Mouse (Mus musculus) activated CD4-positive, CD25-positive, alpha-beta regulatory T cell, adult 4 months (primary cell): ENCODE measurements around the gene Sgta. TPM values are rescaled to one million over a fixed set of nuclear protein-coding genes. Genes with fewer than 3 reads are reported as not detected.
A peak's percentile ranks its signal among the peaks of the same experiment; 100 is the strongest.
"Not testable (repeated sequence)": the region's sequence is repeated elsewhere in the genome, so short reads cannot be mapped to it uniquely, and the experiment has no call there.

Source experiments
- ATAC-seq: one replicate; pipeline ENCODE4 v1.8.0; 2017
- polyA plus RNA-seq, 2 experiments: library from polyadenylated mRNA; unstranded; fragments of 100-300 nt; shearing (Covaris generic); gene quantifications; one replicate each; pipeline ENCODE4 v1.2.1; 2017

Sgta gene
- polyA plus RNA-seq, 2 experiments from 2014 or later = 54.7 to 68.3 TPM

DNA sequence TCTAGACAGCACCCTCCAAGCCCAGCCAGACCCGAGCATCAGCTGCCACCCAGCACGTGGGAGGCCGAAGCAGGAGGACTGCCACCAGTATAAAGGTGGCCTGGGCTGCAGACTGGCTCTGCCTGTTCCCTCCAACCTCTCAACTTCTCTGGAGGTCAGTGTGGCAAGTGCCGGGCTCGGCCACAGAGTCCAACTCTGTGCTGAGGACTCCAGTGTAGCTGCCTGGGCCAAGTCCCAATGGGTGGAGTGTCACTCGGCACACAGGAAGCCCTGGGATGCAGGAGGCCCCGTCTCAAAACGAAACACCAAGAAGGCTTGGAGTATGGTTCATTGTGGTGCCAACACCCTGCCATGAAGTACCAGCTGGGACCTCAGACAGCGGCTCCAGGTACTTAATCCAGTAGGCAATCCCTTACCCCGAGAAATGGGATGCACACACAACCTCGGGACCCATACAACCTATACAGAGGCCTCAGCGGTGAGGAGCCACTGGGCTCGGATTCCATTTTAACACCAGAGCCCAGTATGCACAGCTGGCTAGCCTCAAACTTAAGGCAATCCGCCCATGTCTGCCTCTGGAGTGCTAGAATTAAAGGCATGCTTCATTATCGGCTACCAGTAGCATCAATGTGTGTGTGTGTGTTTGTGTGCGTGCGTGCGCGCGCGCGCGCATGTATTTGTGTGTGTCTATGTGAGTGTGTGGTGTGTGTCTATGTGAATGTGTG, 2.4 kb downstream of the Sgta start:
- no peak for ATAC-seq

DNA sequence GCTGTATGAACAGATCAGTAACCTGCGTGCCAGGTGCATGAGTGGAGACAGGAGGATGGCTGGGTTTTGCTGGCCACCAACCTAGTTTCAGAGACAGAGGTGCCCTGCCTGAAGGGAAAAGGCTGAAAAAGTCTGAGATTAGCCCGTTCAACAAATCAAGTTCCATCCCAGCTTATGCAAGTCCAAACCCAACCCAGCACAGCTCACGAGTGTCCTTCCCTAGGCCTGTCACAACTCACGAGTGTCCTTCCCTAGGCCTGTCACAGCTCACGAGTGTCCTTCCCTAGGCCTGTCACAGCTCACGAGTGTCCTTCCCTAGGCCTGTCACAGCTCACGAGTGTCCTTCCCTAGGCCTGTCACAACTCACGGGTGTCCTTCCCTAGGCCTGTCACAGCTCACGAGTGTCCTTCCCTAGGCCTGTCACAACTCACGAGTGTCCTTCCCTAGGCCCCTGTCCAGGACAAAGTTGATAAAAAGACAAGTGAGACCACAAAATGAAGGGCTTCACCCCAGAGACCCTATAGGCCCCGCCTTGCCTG, 4.1 kb downstream of the Sgta start:
- ATAC-seq = not testable (repeated sequence)

DNA sequence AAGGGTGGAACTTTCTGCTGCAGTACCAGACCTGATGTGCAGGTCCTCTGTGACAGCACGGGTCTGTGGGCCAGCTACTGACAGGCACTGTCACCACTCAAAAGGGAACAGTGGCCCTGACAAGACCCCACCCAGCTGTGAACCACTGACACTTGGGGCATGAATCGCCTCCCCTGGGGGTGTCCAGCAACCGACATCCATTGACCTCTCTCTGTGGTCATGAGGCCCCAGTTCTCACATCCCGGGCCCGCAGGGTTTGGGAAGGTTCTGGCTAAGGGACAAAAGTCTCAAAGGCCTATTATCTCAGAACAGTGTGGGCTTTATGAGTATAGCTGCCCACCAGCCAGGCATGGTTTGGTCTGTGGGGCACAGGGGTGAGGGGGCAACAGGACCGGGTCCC, 4.8 kb downstream of the Sgta start:
- ATAC-seq = no peak

DNA sequence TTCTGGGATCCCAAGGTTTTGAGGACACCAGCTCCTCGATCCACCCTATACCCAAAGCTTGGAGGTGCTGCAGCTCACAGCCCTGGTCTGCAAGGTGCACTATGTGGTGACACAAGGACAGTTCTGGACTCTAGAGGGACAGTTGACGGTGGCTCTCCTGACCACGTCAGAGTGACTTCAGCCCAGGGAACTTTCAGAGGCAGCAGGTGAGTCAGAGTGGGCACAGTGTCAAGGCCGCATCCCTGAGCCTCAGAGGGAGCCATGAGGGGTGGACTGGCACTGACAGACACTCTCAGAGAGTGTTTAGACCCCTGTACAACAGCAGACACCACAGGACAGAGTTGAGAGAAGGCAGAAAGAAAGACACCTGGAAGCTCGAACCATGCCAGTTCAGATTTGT, 7.4 kb downstream of the Sgta start:
- ATAC-seq = no peak

GRCm38 (mm10) chr10:81051133-81051532, 8.8 kb downstream of the Sgta start:
- ATAC-seq = no peak

DNA sequence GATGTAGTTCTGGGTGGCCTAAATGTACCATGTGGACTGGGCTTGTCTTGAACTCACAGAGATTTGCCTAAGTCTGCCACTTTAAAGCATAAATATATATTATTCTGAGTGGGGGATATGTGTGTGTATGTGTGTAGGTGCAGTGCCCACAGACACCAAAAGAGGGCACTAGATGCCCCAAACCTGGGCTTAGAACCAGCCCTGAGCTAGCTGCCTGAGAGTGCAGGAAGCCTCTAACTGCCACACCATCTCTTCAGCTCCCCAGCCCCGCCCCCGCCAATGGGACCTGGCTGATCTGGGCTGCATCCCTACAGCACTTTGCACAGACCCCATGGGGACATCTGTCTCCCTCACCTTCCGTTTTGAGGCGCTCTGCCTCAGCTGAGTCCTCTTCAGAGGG, 9.3 kb downstream of the Sgta start:
- no peak for ATAC-seq

DNA sequence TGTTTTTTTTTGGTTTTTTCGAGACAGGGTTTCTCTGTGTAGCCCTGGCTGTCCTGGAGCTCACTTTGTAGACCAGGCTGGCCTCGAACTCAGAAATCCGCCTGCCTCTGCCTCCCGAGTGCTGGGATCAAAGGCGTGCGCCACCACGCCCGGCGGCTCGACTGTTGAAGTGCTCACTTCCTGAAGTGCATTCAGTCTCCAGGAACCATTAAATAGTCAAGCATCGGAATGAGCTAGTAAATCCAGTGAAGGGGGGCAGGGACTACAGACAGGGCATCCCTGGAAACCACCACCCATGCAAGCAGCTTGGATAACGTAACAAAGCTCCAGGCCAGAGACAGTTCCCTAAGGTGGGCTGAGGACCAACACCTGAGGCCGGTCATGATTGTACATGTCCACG, 14.7 kb downstream of the Sgta start:
- ATAC-seq = not testable (repeated sequence)

DNA sequence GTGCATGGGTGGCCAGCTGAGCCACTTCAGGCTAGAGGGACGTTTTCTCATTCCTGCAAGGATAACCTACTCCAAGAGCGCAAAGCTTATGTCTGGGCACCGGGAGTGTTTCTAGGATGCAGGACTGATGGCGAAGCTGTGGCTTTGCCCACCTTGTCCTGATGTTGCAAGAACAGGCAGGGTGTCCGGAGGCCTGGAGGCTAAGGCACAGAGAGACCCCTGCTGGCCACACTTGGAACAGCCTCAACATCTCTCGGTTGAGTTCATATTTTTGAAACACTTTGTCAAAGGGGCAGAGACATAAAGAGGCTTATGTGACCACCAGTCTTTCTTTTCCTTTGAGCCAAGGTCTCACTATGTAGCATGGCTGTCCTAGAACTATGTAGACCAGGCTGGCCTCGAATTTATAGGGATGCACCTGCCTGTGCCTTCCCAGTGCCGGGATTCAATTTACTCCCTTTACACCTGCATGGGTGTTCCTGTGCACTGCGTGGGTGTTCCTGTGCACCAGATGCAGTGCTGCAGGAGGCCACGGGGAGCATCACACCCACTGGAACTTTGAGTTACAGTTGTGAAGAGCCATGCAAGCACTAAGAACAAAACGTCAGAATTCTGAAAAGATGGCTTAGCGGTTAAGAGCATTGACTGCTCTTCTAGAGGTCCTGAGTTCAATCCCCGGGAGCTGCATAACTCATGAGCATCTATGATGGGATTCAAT, 18.4 kb downstream of the Sgta start:
- no peak for ATAC-seq

GRCm38 (mm10) chr10:81036988-81037580, 22.9 kb downstream of the Sgta start, which contains the start of gene Slc39a3:
Gene Slc39a3, minus strand, starts transcription at chr10:81037426.
- ATAC-seq = peak; percentile 99

DNA sequence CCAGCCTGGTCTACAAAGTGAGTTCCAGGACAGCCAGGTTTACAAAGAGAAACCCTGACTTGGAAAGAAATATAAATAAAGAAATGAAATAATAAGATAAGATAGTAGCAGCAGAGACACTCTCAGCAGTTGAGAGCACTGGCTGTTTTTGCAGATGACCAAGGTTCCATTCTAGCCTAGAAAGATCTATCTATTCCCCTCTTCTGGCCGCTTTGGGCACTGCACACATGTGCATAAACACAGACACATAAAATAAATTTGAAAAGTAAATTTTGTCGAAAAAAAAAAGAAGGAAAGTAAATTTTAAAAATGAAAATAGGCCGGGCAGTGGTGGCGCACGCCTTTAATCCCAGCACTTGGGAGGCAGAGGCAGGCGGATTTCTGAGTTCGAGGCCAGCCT, 23.7 kb downstream of the Sgta start:
- no peak for ATAC-seq

DNA sequence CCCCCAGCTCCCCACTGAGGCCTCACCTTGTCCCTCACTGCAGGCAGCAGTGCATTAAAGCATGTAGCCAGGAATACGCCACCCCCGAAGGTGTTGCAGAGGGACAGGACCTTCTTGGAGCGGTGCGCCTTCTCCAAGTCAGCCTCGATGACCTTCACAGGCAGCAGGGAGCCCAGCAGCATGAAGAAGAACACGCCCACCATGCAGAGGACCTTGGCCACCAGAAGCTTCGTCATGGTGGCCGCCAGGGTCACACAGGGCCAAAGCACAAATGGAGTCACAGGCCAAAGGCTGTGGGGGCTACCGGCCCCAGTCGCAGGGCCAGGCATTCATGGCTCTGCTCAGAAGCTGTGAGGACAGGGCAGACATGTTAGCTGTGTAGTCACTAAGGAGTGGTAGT, 26.4 kb downstream of the Sgta start:
- no peak for ATAC-seq

DNA sequence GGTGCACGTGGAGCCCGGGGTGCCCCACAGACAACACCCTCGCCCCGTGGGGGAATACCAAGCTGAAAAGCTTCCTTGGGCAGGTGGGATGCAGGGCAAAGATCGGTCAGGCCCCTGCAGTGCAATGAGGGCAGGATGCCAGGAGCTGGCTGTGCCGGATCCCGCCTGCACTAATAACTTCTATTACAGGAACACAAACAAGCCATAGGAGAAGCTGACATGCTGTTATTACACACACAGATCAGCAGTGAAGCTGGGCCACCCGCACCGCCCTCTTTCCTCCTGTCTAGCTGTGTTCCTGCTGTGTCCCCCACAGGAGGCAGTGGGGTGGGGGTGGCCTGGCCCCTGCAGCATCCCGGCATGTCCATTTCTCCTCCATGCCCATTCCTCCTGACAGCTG, 30.9 kb downstream of the Sgta start:
- ATAC-seq = no peak

DNA sequence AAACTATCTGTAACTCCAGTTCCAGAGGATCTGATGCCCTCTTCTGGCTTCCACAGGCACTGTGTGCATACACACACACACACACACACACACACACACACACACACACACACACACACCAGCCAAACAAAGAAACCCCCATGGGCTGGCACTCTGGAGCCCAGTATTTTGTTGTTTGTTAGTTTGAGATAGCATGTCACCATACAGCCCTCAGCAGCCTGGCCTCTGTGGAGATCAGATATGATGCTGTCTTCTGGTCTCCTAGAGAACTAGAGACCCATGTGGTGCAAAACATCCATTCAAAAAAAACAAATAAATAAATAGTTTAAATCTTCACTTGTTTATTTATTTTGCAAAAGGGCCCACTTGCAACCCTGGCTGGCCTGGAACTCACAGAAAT, 31.8 kb downstream of the Sgta start:
- ATAC-seq = no peak

DNA sequence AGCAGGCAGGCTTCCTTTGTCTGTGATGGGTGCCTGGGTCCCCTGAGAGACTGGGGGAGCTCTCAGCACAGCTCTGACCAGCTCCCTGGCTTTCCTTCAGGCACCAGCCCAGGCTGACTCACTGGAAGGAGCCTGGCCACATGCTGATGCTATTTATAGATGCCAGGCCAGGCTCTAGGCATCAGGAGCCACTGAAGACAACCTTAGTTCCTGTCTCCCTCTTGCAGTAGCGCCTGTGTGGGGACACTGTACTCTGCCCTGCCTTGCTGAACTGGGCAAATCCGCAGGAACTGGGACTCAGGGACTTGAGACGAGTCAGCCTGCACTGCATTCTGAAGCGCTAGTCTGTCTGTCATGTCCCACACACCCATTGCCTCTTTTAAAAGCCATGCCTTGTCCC, 32.6 kb downstream of the Sgta start:
- no peak for ATAC-seq

DNA sequence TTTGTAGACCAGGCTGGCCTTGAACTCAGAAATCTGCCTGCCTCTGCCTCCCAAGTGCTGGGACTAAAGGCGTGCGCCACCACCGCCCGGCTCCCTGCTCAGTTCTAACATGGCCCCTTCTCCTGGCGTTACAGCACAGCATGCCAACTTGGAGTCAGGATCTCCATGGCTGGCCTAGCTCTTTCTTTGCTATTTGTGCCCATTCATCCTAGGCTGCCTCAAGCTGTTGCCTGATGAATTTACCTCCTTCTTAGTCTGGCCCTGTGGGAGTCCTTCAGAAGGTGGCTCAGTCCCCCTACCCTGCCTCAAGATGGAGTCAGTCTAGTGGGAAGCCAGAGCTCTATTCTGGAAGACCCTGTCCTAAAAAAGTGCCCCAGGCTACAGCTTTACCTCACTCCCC, 33.1 kb downstream of the Sgta start:
- ATAC-seq = no peak

GRCm38 (mm10) chr10:81025639-81026275, 34.2 kb downstream of the Sgta start, which contains the start of gene Diras1:
Gene Diras1, minus strand, starts transcription at chr10:81025662.
- ATAC-seq = no peak

GRCm38 (mm10) chr10:81025047-81025621, 34.8 kb downstream of the Sgta start:
- ATAC-seq = no peak

DNA sequence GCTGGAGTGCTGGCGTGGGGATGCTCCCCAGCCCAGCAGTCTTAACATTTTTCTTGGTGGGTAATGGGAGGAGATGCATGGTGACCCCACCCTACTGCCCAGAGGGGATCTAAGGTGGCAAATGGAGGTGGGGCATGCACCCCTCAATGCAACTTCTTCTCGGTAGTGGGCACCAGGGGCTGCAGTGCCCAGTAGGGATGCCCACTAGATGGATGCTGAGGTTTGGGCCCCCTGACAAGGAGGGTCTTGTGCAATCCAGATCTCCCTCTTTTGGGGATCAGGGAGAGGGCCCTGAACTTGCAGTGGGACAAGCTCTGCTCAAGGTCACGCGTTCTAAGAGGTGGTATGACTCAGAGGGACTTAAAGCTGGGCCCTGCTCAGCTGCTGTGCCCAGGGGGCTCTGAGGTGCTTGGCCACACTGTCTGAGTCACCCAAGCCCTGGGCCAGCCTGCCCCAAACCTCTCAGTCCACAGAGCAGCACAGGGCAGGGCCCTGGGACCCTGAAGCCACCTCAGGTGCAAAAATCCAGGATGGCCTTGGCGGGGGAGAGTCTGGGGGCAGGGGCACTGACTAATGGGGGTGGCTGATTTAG, 35.5 kb downstream of the Sgta start:
- no peak for ATAC-seq

- ATAC-seq = no peak
These were observed 37.2 kb downstream of the Sgta start for GRCm38 (mm10) chr10:81022744-81023143.

DNA sequence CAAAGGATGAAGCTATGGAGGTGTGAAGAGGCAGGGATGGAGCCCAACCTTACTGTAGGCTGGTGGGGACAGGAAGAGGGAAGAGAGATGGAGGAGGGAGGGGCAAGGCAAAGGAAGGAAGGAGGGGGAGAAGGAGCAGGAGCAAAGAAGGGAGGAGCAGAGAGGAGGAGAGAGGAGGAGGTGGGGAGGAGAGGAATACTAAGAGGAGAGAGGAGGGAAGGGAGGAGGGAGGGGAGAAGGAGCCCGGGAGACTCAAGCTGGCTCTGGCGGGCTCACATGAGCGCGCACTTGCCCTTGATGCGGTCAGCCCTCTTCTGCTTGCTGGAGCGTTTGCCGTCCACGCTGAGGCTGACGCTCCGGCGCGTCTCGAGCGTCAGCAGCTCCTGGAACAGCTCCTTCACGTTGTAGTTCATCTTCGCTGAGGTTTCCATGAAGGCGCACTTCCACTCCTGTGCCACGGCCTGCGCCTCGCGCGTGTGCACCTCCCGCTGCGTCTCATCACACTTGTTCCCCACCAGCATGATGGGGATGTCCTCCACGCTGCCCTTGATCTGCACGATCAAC, 38.4 kb downstream of the Sgta start:
- no peak for ATAC-seq

DNA sequence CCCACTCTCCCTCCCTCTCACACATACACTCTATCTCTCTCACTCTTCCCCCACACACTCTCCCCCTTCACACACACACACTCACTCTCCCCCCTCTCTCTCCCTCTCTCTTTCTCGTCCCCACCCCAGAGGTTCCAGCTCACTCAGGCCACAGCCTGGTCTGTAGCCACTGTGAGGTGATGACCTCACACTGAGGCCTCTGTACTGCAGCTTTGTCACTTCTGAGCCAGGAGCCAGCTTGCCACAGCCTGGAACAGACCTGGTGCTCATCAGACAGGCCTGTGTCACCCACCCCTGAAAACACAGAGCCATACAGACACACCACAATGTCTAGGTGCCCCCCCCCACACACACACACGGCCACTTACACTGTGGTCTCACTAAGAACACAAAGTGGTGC, 39.8 kb downstream of the Sgta start:
- ATAC-seq = no peak

DNA sequence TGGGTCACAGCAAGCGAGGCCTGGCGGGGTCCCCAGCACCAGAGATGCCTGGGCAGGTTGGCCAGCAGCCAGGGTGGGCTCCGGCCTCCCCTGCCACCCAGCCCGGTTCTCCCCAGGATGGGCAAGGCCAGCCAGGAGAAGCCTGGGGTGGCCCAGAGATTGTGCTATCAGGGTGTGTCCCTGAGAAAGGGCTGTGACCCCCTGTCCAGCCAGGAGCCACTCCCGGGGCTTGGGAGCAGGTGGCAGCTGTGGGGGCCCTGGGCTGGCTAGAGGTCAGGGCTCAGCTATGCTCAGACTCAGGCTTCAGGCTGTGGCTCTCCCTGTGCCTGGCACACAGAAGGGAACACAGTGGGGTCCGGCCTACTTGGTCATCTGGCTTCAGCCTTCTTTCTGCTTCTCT, 40.3 kb downstream of the Sgta start:
- no peak for ATAC-seq
